Mouse (Mus musculus) B cell, adult 62 days (primary cell): ENCODE measurements around the gene Erp27. TPM values are rescaled to one million over a fixed set of nuclear protein-coding genes. Genes with fewer than 3 reads are reported as not detected.

ENCODE experiments used
- total RNA-seq: library from RNA; stranded (reverse); gene quantifications from 4 replicates; pipeline ENCODE4 v1.2.4, GENCODE M21; 2023

Gene Erp27
- 9.8 to 16.9 TPM (median 11.5 TPM) in 4 replicates for total RNA-seq

GRCm38 (mm10) chr6:136922080-136922479 lies at the start of gene Erp27:
TSS of gene Erp27 (minus strand) at chr6:136922180.

GRCm38 (mm10) chr6:136941051-136942021 lies 19.4 kb upstream of the Erp27 start, which contains the start of gene Arhgdib:
TSS of gene Arhgdib (minus strand) at chr6:136941899.

GRCm38 (mm10) chr6:136923532-136923931 lies 1.6 kb upstream of the Erp27 start, which contains the start of gene Pde6h:
TSS of gene Pde6h (plus strand) at chr6:136923832.

DNA sequence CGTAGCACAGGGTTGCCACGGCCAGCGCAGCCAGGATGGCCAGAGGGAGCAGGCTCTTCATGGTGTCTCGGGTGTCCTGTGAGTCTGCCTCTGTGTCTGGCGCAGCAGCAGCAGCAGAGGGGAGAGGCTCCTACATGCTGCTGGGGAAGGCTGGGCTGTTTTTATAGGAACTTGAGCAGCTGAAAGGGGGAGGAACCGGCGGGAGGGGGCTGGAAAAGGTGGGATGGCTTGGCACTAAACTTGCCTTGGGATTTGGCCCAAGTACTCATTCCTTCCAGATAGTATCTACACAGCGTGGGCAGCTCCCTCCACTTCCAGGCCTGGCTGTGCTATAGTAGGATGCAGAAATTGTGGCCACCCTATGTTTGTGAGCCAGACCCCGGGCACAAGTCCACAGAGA lies 46.3 kb downstream of the Erp27 start, which contains the start of gene Mgp:
Gene Mgp (minus strand): TSS at position 154 of the 400 bp plus-strand sequence.

Other genes with a start within 250 kb of the Erp27 start
- 0.24 TPM in 1 of 4 replicates, not detected in the others for gene Gucy2c, start 140.4 kb downstream of the Erp27 start, total RNA-seq
- gene Hist4h4, start 117.8 kb downstream of the Erp27 start, total RNA-seq, result 14.5 to 18.6 TPM (median 15.4 TPM) in 4 replicates
- 50.5 to 66.8 TPM (median 53.5 TPM) in 4 replicates for gene H2afj, start 113.9 kb downstream of the Erp27 start, total RNA-seq
- 4.4 to 9.9 TPM (median 7.9 TPM) in 4 replicates for gene BC049715, start 94.6 kb downstream of the Erp27 start, total RNA-seq
- gene Wbp11, start 93.9 kb downstream of the Erp27 start, total RNA-seq, result 229 to 267 TPM (median 251 TPM) in 4 replicates
- gene Smco3, start 86.7 kb downstream of the Erp27 start, total RNA-seq, result not detected in 4 replicates
- 0.30 TPM in 1 of 4 replicates, not detected in the others for gene Art4, start 64.4 kb downstream of the Erp27 start, total RNA-seq
- gene Mgp, start 46.4 kb downstream of the Erp27 start, total RNA-seq, result not detected in 4 replicates
- 0.09 TPM in 1 of 4 replicates, not detected in the others for gene Pde6h, start 1.7 kb upstream of the Erp27 start, total RNA-seq
- gene Arhgdib, start 19.7 kb upstream of the Erp27 start, total RNA-seq, result 879 to 975 TPM (median 929 TPM) in 4 replicates
- 0.60 TPM in 1 of 4 replicates, not detected in the others for gene Rerg, start 248.3 kb upstream of the Erp27 start, total RNA-seq